Mouse (Mus musculus): ENCODE results near the gene Cdyl2. TPM values are rescaled to one million over a fixed set of nuclear protein-coding genes. Genes with fewer than 3 reads are reported as not detected.

Cdyl2 gene
- polyA plus RNA-seq, 1 experiment = 18.7 TPM

- peak overlapping the region; percentile 49 for H3K27ac ChIP-seq (ENCODE audit: insufficient read depth, low read length)
- peaks cover 2% of the 10 kb centered on the region for H3K4me1 ChIP-seq (ENCODE audit: control insufficient read depth, insufficient read depth, low read length)
- H3K27me3 ChIP-seq (ENCODE audit: control insufficient read depth, insufficient read depth, low read length, poor library complexity, severe bottlenecking) = no peaks in the 10 kb centered on the region
- no peak overlapping the region for H3K4me3 ChIP-seq (ENCODE audit: low read depth, low read length)
- no peak overlapping the region for H3K9ac ChIP-seq (ENCODE audit: low read depth, poor library complexity, severe bottlenecking)
- TF ChIP-seq EP300 (IDR thresholded peaks at IDR 0.05; ENCODE audit: insufficient read depth, low read depth, low read length) (no peak), POLR2A (IDR thresholded peaks at IDR 0.05; ENCODE audit: insufficient read depth, low read length) (no peak), CTCF (IDR thresholded peaks at IDR 0.05; ENCODE audit: low read depth, low read length) (no peak)
- no peaks in the 10 kb centered on the region for H3K9me3 ChIP-seq (replicated peaks; ENCODE audit: control insufficient read depth, insufficient read depth, low read length, poor library complexity, severe bottlenecking)
- no peaks in the 10 kb centered on the region for H3K36me3 ChIP-seq (ENCODE audit: control insufficient read depth, insufficient read depth, low read length, poor library complexity, severe bottlenecking)
These were observed 56.6 kb downstream of the Cdyl2 start for GRCm38 (mm10) chr8:116676174-116676573.

- peak overlapping the region; percentile 34 for H3K4me3 ChIP-seq (ENCODE audit: low read depth, low read length)
- H3K9me3 ChIP-seq (replicated peaks; ENCODE audit: control insufficient read depth, insufficient read depth, low read length, poor library complexity, severe bottlenecking) = no peaks in the 10 kb centered on the region
- TF ChIP-seq EP300 (IDR thresholded peaks at IDR 0.05; ENCODE audit: insufficient read depth, low read depth, low read length) = peak; percentile 99
- TF ChIP-seq POLR2A (IDR thresholded peaks at IDR 0.05; ENCODE audit: insufficient read depth, low read length) = no peak
- TF ChIP-seq CTCF (IDR thresholded peaks at IDR 0.05; ENCODE audit: low read depth, low read length) = no peak
- no peaks in the 10 kb centered on the region for H3K27me3 ChIP-seq (ENCODE audit: control insufficient read depth, insufficient read depth, low read length, poor library complexity, severe bottlenecking)
- H3K27ac ChIP-seq (ENCODE audit: insufficient read depth, low read length) = peak overlapping the region; percentile 99
- peak overlapping the region; percentile 78 for H3K9ac ChIP-seq (ENCODE audit: low read depth, poor library complexity, severe bottlenecking)
- peaks cover 2% of the 10 kb centered on the region for H3K4me1 ChIP-seq (ENCODE audit: control insufficient read depth, insufficient read depth, low read length)
- peaks cover 12% of the 10 kb centered on the region; the same call in 1 of the 2 replicates for H3K36me3 ChIP-seq (ENCODE audit: control insufficient read depth, insufficient read depth, low read length, poor library complexity, severe bottlenecking)
These were observed 58.6 kb downstream of the Cdyl2 start for GRCm38 (mm10) chr8:116673966-116674805.

DNA sequence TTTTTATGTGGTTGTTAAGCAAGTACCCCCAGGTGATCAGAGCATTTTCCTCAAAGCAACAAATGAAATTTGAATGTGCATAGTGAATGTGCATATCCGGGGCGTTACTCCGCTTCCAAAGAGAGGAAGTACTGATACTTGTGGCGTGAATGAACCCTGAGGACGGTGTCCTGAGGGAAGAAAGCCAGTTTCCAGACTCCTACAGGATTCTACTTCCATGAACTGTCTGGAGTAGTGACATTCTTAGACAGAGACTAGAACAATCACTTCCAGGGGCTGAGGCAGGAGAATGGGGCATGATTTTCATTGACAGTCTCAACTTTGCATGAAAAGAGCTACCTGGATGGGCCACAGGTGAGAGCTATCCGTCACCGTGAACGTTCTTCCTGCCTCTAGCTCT, 59.3 kb downstream of the Cdyl2 start:
- TF ChIP-seq POLR2A (IDR thresholded peaks at IDR 0.05; ENCODE audit: insufficient read depth, low read length) = no peak
- peak; percentile 59; the same call in 1 of the 2 replicates for TF ChIP-seq EP300 (IDR thresholded peaks at IDR 0.05; ENCODE audit: insufficient read depth, low read depth, low read length)
- TF ChIP-seq CTCF (IDR thresholded peaks at IDR 0.05; ENCODE audit: low read depth, low read length) = no peak
- Histone ChIP-seq H3K4me3 (ENCODE audit: low read depth, low read length) (peak overlapping the region; percentile 34; the same call in 1 of the 2 replicates), H3K9ac (ENCODE audit: low read depth, poor library complexity, severe bottlenecking) (peak overlapping the region; percentile 32)

DNA sequence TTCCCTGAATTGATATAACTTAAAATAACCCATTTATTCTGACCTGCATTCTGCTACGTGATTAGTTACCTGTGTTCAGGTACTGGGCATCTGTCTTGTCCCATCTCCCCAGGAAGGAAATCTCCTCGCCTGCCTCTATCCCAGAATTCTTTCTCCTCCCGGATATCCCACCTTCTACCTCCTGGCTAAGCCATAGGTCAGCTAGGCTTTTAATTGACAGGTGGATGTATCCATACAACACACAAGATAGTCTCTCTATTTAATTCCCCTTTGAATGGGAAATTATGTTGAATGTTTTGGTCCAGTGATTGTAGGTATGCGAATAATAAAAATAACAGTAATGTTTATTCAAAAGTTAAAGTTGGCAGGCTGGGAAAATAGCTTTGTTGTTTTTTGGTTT, 59.7 kb downstream of the Cdyl2 start:
- Histone ChIP-seq H3K9ac (ENCODE audit: low read depth, poor library complexity, severe bottlenecking) (peak overlapping the region; percentile 85), H3K4me3 (ENCODE audit: low read depth, low read length) (peak overlapping the region; percentile 49), H3K27ac (ENCODE audit: insufficient read depth, low read length) (peak overlapping the region; percentile 99), H3K9me3 (replicated peaks; ENCODE audit: control insufficient read depth, insufficient read depth, low read length, poor library complexity, severe bottlenecking) (no peaks in the 10 kb centered on the region), H3K27me3 (ENCODE audit: control insufficient read depth, insufficient read depth, low read length, poor library complexity, severe bottlenecking) (no peaks in the 10 kb centered on the region), H3K4me1 (ENCODE audit: control insufficient read depth, insufficient read depth, low read length) (peaks cover 2% of the 10 kb centered on the region), H3K36me3 (ENCODE audit: control insufficient read depth, insufficient read depth, low read length, poor library complexity, severe bottlenecking) (peaks cover 17% of the 10 kb centered on the region; the same call in 1 of the 2 replicates)
- TF ChIP-seq EP300 (IDR thresholded peaks at IDR 0.05; ENCODE audit: insufficient read depth, low read depth, low read length) = no peak
- TF ChIP-seq POLR2A (IDR thresholded peaks at IDR 0.05; ENCODE audit: insufficient read depth, low read length) = no peak
- TF ChIP-seq CTCF (IDR thresholded peaks at IDR 0.05; ENCODE audit: low read depth, low read length) = no peak

More for the DNA sequence above, 59.3 kb downstream of the Cdyl2 start:
- no peaks in the 10 kb centered on the region for H3K27me3 ChIP-seq (ENCODE audit: control insufficient read depth, insufficient read depth, low read length, poor library complexity, severe bottlenecking)
- peaks cover 14% of the 10 kb centered on the region; the same call in 1 of the 2 replicates for H3K36me3 ChIP-seq (ENCODE audit: control insufficient read depth, insufficient read depth, low read length, poor library complexity, severe bottlenecking)
- H3K4me1 ChIP-seq (ENCODE audit: control insufficient read depth, insufficient read depth, low read length) = peaks cover 2% of the 10 kb centered on the region
- H3K9me3 ChIP-seq (replicated peaks; ENCODE audit: control insufficient read depth, insufficient read depth, low read length, poor library complexity, severe bottlenecking) = no peaks in the 10 kb centered on the region
- H3K27ac ChIP-seq (ENCODE audit: insufficient read depth, low read length) = peak overlapping the region; percentile 99

- peaks cover 2% of the 10 kb centered on the region for H3K4me1 ChIP-seq (ENCODE audit: control insufficient read depth, insufficient read depth, low read length)
- no peaks in the 10 kb centered on the region for H3K27me3 ChIP-seq (ENCODE audit: control insufficient read depth, insufficient read depth, low read length, poor library complexity, severe bottlenecking)
- H3K9ac ChIP-seq (ENCODE audit: low read depth, poor library complexity, severe bottlenecking) = peak overlapping the region; percentile 85
- peak overlapping the region; percentile 95 for H3K4me3 ChIP-seq (ENCODE audit: low read depth, low read length)
- no peaks in the 10 kb centered on the region for H3K9me3 ChIP-seq (replicated peaks; ENCODE audit: control insufficient read depth, insufficient read depth, low read length, poor library complexity, severe bottlenecking)
- H3K36me3 ChIP-seq (ENCODE audit: control insufficient read depth, insufficient read depth, low read length, poor library complexity, severe bottlenecking) = peaks cover 29% of the 10 kb centered on the region
- H3K27ac ChIP-seq (ENCODE audit: insufficient read depth, low read length) = peak overlapping the region; percentile 62
- no peak for TF ChIP-seq EP300 (IDR thresholded peaks at IDR 0.05; ENCODE audit: insufficient read depth, low read depth, low read length)
- no peak for TF ChIP-seq CTCF (IDR thresholded peaks at IDR 0.05; ENCODE audit: low read depth, low read length)
- TF ChIP-seq POLR2A (IDR thresholded peaks at IDR 0.05; ENCODE audit: insufficient read depth, low read length) = no peak
These were observed 61.2 kb downstream of the Cdyl2 start for GRCm38 (mm10) chr8:116671543-116671942.

DNA sequence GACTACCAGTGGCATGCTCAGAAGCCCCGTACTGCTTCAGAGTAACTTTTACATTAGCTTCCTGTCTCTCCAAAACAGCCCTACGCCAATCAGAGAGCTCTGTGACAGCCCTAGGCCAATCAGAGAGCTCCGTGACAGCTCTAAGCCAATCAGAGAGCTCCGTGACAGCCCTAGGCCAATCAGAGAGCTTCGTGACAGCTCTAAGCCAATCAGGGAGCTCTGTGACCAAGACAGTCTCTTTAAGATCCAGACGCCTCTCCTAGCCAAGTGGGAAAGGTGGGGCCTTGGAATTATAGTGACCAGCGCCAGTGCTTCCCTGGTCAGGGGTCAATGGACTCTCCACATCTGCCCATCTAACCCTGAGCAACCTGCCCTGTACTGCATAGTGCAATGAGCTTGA, 62.2 kb downstream of the Cdyl2 start:
- Histone ChIP-seq H3K27me3 (ENCODE audit: control insufficient read depth, insufficient read depth, low read length, poor library complexity, severe bottlenecking) (no peaks in the 10 kb centered on the region), H3K4me3 (ENCODE audit: low read depth, low read length) (peak overlapping the region; percentile 42), H3K9ac (ENCODE audit: low read depth, poor library complexity, severe bottlenecking) (no peak overlapping the region), H3K36me3 (ENCODE audit: control insufficient read depth, insufficient read depth, low read length, poor library complexity, severe bottlenecking) (peaks cover 29% of the 10 kb centered on the region), H3K9me3 (replicated peaks; ENCODE audit: control insufficient read depth, insufficient read depth, low read length, poor library complexity, severe bottlenecking) (no peaks in the 10 kb centered on the region), H3K4me1 (ENCODE audit: control insufficient read depth, insufficient read depth, low read length) (peaks cover 2% of the 10 kb centered on the region), H3K27ac (ENCODE audit: insufficient read depth, low read length) (peak overlapping the region; percentile 29; the same call in 1 of the 2 replicates)
- TF ChIP-seq EP300 (IDR thresholded peaks at IDR 0.05; ENCODE audit: insufficient read depth, low read depth, low read length) (no peak), POLR2A (IDR thresholded peaks at IDR 0.05; ENCODE audit: insufficient read depth, low read length) (no peak), CTCF (IDR thresholded peaks at IDR 0.05; ENCODE audit: low read depth, low read length) (no peak)
